Mouse (Mus musculus) testis, adult 2 months (tissue): ENCODE measurements around the gene Elovl3.

Experiments used
- CTCF ChIP-seq: fragments of 200-500 bp; IDR thresholded peaks from 2 replicates; pipeline ENCODE4 v1.5.1; 2012; ENCODE audit warnings: low read depth, mild to moderate bottlenecking, inconsistent platforms, low read length, moderate library complexity; ENCODE audit not compliant: control insufficient read depth, insufficient read depth, insufficient replicate concordance
- POLR2A ChIP-seq: fragments of 200-500 bp; IDR thresholded peaks from 2 replicates; pipeline ENCODE4 v1.6.1; 2012; ENCODE audit warnings: low read depth, mild to moderate bottlenecking, inconsistent platforms, low read length, moderate library complexity; ENCODE audit not compliant: control insufficient read depth

GRCm38 (mm10) chr19:46172541-46172940, 40.8 kb downstream of the Elovl3 start:
- no peak for TF ChIP-seq CTCF
- TF ChIP-seq POLR2A = no peak
